Mouse (Mus musculus) embryo, embryonic 10.5 days (tissue): ENCODE measurements at regions not wholly inside any gene's neighbourhood (a gene's known extent, or its start where the extent isn't known, plus 50 kb on each side); places are given as distances from the start of the nearest gene placed in this dataset.

ENCODE experiments used
- DNase-seq: peaks from one replicate; pipeline ENCODE4 v3.0.0-alpha.2; 2015; ENCODE audit warnings: low spot score

GRCm38 (mm10) chr17:14540269-14540975 is 153.6 kb downstream of the Thbs2 start:
- peak; percentile 53 for DNase-seq

GRCm38 (mm10) chr17:14539651-14540050 is 154.4 kb downstream of the Thbs2 start:
- no peak for DNase-seq

GRCm38 (mm10) chr17:14539191-14539590 is 154.8 kb downstream of the Thbs2 start:
- no peak for DNase-seq

GRCm38 (mm10) chr17:14538527-14538926 is 155.5 kb downstream of the Thbs2 start:
- no peak for DNase-seq

- DNase-seq: no peak
These were observed 161.1 kb downstream of the Thbs2 start for GRCm38 (mm10) chr17:14532979-14533314.

GRCm38 (mm10) chr17:14532298-14532978 is 161.6 kb downstream of the Thbs2 start:
- DNase-seq: no peak

GRCm38 (mm10) chr17:14531796-14532195 is 162.2 kb downstream of the Thbs2 start:
- DNase-seq: no peak

DNA sequence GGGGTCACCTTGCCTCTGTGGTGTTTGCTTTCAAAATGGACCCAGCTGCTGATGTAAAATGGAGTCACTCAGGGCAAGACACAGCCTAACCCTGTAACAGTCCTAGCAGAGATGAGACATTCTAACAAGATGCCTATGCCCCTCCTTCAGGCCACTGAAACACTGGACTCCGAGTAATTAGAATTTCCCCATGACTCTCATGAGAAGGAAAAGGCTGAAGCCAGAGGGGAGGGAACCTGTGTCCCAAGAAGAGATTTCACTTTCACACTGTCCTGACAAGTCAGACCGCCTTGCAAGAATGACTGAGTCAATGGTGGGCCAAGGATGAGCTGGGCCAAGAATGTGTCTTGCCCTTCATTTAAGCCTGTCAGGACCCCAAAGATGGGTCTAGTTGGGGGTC is 166.3 kb downstream of the Thbs2 start:
- no peak for DNase-seq

GRCm38 (mm10) chr17:14525255-14525654 is 168.8 kb downstream of the Thbs2 start:
- DNase-seq: no peak

DNA sequence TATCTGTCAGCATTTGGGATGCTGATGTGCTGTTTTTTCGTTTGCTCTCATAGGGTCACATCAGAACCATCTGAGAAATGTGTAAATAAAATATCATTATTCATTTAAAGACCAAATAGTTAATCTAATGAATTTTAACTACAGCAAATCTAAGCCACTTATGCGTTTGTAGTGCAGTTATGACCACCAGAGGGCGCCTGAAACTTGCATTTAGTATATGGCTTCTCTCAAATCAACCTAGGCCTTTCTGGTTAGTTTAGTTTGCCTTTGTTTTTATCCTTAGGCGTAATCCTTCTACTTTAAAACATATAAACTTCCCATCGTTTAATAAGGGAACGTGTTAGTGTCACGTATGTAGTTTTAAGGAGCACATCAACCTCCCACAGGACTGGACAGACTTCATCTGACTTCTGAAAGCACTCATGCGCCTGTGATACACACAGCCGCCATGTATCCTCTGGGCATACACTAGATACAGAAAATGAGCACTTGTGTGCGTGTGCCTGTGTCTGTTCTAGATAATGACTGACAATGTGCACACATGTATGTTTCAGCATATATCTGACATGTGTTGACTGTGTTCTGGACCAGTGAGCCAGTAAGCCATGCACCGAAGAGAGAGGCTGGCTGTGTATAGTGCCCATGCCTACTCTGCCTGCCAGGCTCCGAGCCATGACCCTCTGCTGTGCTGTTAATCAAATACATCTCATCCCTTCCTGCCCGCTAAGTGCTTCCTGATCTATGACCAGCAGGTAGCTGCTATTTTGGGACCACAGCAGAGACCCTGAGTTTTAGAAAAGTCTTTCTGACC is 169.4 kb downstream of the Thbs2 start:
- DNase-seq: peak; percentile 90

DNA sequence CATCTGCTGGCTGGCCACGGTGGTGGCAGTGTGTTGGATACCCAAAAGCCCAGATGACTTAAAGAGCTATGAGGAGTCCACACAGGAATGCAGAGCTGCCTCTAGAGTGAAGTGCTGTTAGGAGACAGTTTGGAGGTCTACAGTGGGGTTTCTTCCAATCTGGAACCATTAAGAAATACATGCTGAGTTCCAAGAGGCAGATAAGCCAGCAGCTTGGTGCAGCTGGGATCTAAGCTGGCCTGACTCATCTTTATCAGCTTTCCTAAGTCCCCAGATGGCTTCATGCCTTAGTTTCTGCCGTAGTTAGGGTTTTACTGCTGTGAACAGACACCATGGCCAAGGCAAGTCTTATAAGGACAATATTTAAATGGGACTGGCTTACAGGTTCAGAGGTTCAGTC is 172.0 kb downstream of the Thbs2 start:
- no peak for DNase-seq

DNA sequence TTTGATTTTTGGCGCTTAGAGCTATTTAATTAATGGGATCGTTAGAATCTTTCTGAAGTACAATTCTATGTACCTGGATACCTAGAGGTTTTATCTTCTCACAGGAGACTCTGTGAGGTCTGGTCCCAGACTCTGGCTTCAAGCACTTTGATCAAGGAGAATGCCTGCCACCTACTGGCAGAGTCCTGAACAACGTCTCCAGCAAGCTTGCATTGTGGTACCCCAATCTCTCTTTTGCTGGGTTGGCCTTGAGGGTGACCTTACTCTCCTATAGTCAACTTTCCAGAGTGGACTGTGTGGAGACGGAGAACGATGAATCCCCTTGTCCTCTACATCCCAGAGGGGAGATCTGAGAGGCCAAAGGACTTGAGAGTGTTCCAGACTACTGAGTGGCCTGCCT is 173.5 kb downstream of the Thbs2 start:
- DNase-seq: peak; percentile 90

DNA sequence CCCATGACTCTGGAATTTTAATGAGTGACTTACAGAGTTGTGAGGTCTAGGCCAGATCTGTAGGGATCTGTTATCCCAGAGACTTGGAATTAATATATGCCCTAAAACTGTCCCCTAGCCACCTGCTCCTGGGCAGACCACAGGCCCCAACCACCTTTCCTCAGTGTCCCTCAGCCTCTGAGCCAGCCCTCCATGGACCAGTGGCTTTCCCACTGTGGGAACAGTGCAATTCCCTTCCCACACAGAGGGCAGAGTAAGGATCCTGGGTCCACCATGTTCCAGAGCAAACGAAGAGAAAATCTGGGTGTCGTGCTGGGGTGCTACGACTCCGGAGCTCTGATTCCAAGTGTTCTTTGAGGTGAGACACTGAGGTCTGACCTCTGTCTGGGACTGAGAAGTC is 174.7 kb downstream of the Thbs2 start:
- DNase-seq: no peak

DNA sequence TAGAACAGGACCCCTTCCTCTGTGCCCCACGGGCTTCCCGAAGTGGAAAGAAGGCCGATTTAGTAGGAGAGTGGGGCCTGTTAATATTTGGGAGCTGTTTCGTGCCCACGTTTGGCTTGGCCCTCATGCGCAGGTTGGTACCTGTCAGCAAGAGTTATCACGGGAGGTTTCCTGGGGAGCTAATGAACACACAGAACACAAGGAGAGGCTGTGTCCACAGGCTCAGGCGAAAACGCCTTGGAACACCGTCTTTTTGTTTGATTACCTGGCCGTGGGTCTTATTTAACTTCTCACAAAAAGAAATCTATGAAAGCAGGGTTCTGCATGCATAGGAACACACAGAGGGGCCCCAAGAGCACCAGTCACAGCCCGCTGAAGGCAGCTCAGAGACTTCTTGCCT is 175.8 kb downstream of the Thbs2 start:
- DNase-seq: no peak

- no peak for DNase-seq
These were observed 176.7 kb downstream of the Thbs2 start for GRCm38 (mm10) chr17:14517368-14517767.

GRCm38 (mm10) chr17:14516097-14516496 is 177.9 kb downstream of the Thbs2 start:
- DNase-seq: peak; percentile 79

GRCm38 (mm10) chr17:14513454-14513853 is 180.6 kb downstream of the Thbs2 start:
- no peak for DNase-seq

DNA sequence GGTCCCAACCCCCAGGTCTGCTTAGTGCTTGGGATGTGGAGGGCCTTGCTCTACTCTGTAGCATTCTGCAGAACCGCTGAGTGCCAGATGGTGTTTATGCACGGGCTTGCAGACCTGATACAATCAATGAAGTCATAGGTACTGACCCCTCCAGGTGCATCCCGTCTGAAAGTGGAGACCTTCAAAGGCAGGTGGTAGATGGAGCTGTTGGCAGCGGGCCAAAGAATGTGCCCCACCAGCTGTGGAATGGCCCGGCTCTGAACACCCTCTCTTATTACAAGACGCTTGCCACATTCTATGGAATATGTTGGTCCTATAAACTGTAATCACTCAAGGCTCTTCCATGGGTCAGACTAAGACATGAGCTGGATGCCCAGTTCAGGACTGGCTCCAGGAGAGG is 183.5 kb downstream of the Thbs2 start:
- no peak for DNase-seq

DNA sequence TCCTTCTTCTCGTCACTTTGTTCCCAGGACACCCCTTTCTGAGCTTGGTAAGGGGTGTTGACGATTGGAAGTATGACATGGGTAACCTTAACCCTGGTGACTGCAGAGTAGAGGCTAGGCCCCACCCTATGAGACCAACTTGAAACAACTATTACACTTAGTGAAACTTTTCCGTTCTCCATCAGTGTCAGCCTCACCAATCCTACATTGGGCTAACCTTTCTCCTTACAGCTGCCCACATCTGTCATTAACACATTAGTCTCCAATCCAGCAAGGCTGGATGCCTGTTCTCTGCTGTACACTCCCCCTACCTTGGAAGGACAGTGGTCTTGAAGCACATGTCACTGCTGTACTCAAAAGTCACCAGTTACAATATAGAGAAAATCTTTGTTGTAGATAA is 186.9 kb downstream of the Thbs2 start:
- no peak for DNase-seq

- no peak for DNase-seq
These were observed 187.9 kb downstream of the Thbs2 start for GRCm38 (mm10) chr17:14506123-14506522.

GRCm38 (mm10) chr17:14505415-14505814 is 188.6 kb downstream of the Thbs2 start:
- no peak for DNase-seq

- no peak for DNase-seq
These were observed 190.4 kb downstream of the Thbs2 start for GRCm38 (mm10) chr17:14503670-14504069.

GRCm38 (mm10) chr17:14501341-14501740 is 192.7 kb downstream of the Thbs2 start:
- DNase-seq: no peak
